Mouse (Mus musculus): ENCODE measurements around the gene Pbrm1.

Gene Pbrm1

DNA sequence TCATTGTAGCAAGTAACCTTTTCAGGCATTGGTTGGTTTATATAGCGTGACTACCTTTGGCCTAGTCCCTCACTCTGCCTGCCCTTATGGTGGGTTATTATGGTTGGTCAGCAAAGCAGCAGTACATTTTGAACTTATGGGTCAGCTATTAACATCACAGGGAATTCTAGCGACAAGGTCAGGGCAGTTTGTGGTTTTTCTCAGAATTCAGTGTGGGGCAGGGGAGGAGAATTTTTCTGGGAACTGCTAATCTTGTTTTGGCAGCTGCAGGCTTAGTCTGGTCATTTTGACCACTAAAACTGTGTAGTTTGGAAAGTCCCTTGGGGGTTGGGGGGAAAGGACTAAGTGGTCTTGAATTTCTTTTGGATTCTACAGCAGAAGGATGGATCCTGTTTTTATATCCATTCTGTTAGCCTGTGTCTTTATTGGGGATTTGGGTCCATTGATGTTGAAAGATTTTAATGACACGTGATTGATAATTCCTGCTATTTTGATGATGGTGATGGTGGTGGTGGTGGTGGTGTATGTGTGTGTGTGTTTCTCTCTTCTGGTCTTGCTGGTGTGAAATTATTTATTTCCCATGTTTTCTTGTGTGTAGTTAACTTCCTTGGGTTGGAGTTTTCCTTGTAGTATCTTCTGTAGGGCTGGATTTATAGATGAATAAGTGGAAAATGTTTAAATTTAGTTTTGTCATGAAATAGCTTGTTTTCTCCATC is 60.5 kb downstream of the Pbrm1 start:
- DNase-seq (ENCODE audit: extremely low read depth, low read depth), result no peak

DNA sequence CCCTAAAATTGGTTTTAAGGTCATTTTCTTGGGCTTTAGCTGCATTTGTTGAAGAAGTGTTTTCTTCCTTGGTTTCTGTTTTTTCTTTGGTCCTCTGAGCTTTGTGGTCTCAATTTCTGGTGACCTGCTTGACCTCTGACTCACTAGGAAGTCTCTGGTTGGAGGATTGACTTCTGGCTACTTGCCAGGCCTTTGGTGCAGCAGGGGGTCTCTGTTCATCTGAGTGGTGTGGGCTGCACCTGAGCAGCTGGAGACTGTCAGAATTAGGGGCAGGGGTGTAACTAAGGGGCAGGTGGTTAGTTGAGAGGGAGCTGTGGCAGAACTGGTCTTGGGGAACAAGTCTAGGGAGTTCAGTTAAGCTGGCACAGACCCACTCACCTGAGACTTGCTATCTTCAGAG is 62.2 kb downstream of the Pbrm1 start:
- DNase-seq (ENCODE audit: extremely low read depth, low read depth), result no peak

DNA sequence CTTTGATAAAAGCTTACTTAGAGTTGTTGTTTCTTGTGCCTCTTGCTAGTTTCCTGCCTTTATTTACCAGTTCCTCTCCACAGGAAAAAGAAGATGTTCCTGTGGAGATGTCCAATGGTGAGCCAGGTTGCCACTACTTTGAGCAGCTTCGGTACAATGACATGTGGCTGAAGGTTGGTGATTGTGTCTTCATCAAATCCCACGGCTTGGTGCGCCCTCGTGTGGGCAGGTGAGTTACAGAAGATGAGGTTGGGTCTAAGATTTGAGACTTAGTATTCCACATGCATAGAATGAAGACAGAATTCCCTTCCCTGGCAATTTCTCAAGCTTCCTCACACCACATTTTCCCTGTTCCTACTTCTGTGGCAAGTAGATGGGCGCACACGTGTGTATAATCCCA is 68.5 kb downstream of the Pbrm1 start:
- no peak for DNase-seq (ENCODE audit: extremely low read depth, low read depth)

DNA sequence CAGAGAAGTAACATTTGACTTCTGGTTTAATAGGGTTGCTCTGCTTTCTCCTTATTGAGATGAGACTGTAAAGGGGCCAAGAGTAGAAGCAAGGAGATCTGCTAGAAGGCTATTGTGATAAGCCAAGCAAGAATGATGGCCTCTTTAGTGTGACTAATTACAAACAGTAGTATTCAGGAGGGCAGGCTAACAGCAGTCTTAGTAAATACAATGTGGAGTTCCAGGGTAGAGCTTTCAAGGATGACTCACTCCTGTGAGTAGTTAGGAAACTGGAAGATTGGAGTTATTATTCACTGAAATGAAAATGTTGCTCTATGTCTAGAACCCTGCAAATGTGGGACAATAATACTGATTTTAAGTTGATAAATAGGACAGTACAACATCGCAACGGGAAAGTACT is 69.6 kb downstream of the Pbrm1 start:
- DNase-seq (ENCODE audit: extremely low read depth, low read depth), result no peak

DNA sequence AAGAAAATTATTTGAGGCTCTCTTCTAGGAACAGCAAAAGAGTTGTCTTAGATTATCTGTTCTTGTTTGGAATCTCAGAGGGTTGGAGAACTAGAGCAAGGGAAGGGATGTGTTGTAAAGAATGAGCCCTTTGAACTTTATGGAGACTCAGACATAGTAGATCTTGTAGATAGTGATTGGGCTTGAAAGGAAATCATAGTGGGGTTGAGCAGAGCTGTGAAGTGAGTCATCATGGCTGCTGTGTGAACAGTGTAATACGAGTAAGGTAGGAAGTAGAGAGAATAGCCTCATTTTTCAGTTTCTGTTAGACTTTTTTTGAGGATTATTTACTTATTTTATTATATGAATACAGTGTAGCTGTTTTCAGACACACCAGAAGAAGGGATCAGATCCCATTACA is 71.0 kb downstream of the Pbrm1 start:
- DNase-seq (ENCODE audit: extremely low read depth, low read depth), result no peak

DNA sequence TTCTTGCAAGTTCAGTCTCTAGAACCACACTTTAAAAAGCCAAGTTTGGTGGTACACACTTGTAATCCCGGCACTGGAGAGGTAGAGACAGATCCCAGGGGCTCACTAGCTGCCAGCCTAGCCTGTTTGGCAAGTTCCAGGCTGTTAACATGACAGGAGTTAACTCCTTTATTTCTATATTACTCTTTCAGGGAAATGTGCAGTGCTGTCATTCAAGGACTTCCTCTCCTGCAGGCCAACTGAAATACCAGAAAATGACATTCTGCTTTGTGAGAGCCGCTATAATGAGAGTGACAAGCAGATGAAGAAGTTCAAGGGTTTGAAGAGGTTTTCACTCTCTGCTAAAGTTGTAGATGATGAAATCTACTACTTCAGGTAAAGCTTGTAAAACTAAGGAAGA is 86.2 kb downstream of the Pbrm1 start:
- no peak for DNase-seq (ENCODE audit: extremely low read depth, low read depth)

DNA sequence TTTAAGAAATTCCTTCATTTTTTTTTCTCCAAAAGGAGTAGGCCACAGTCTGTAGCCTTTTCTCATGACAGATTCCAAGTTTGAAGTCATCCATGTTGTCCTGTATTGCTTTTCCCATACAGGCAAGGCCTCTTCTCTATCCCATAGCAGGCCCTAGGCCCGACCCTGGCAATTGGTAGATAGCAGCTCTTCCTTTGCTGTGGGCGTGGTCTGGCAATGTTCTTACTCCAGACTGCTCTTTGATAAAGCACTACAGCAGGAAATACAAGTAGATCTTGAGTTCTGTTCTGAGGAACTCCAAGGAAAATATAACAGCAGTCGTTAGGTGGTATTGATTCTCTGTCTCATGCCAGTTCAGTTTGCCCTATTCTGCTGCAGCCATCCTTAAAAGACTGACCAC is 91.7 kb downstream of the Pbrm1 start:
- DNase-seq (ENCODE audit: extremely low read depth, low read depth), result peak; percentile 69

DNA sequence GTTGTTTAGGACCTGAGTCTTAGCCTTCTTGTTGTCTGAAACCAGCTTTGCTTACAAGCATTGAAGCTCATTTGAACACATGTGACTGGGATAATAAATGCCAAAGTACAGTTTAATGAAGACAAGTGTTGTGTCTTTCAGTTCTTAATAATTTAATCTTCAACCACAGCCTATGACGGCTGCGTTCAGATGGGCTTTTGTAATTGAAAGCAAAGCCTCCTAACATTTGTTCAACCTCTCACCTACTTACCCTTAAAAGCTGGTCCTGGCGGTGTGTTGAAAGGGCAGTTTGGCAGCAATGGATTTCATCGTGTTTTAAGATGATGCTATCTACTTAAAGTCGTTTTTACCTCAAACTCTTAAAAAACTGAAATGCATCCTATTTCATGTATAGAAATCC is 93.2 kb downstream of the Pbrm1 start:
- DNase-seq (ENCODE audit: extremely low read depth, low read depth), result no peak

DNA sequence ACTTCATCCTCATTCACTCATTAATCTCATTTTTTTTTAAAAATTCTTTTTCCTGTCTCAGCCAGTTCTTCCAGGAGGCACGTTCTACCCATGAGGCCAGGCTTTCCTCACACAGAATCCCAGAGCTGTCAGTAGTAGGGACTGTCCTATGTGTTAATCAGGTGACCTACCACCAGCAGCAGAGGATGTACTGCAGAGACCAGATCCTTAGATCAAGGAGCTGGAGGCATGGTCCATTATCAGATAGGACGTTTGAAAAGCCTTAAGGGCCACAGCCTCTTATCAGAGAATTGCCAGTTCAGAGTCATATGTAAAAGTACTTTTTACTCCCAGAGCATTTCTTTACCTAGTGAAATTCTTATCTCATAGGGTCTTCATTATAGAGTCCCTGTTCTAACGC is 95.1 kb downstream of the Pbrm1 start:
- no peak for DNase-seq (ENCODE audit: extremely low read depth, low read depth)

DNA sequence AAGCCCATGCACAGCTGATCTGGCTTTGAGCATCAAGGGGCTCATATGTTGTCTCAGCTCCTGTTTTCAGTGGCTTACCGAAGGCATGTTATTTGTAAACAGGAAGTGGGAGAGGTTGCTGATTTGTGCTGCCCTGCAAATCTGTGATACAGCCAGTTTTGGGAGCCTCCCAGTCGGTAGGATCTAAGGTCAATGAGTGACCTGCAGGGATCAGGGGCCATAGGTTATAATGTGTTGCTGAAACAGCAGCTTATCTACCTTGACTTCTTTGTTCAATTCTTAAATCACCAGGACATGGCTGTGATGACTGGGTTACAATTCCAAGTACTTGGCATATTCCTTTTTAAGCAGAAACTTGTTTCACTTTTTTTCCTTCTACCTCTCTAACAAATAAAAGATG is 96.6 kb downstream of the Pbrm1 start:
- DNase-seq (ENCODE audit: extremely low read depth, low read depth), result no peak

DNA sequence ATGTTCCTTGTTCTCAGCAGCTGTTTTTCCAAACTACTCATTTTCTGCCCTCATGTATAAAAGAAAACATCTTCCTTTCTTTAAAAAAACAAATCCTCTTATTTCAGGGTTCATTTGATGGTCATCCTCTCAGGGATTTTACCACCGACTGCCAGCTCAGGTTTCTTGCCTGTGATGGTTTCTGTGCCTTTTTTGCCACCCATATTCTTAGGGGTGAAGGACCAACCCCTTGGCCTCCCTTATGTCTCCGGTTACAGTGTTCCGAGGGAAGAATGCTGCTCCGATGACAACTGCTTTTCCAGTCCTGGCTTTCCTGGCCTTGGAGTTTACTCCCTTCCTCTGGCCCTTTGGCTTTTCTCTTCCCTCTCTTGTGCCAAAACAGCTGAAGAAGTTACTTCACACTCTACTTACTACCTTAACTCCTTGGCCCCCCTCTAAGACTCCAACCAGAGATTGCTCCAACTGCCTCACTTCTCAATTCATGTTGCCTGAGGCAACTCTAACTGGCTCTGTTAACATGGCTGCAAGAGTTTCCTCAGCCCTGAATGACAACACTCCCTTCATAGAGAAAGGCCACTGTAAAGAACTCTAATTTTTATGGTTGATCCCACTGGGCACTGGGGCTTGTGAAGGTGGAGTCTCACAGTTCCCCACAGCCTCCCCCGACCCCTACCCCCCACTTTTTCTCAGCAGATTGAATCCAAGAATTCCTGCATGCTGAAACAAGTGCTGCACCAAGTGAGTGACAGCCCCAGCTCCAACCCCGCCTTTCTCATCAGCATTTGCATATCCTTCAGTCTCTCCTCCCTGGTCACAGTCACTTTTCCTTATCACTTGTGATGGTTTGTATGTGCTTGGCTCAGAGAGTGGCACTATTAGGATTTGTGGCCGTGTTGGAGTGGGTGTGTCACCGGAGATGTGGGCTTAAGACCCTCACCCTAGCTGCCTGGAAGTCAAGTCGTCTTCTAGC is 106.5 kb downstream of the Pbrm1 start:
- DNase-seq (ENCODE audit: extremely low read depth, low read depth), result no peak

DNA sequence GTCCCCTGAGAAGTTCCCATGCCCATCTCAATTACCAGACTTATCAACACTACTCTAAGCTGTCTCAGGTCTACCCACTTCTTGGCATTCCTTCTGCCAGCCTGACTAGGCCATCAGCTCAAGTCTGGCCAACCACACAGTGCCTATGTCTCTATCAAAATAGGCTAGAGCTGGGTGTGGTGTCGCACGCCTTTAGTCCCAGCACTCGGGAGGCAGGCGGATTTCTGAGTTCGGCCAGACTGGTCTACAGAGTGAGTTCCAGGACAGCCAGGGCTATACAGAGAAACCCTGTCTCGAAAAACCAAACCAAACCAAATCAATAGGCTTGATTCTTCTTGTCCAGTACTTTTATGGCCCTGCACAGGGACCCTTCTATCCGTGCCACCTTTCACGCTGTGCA is 107.9 kb downstream of the Pbrm1 start:
- no peak for DNase-seq (ENCODE audit: extremely low read depth, low read depth)

DNA sequence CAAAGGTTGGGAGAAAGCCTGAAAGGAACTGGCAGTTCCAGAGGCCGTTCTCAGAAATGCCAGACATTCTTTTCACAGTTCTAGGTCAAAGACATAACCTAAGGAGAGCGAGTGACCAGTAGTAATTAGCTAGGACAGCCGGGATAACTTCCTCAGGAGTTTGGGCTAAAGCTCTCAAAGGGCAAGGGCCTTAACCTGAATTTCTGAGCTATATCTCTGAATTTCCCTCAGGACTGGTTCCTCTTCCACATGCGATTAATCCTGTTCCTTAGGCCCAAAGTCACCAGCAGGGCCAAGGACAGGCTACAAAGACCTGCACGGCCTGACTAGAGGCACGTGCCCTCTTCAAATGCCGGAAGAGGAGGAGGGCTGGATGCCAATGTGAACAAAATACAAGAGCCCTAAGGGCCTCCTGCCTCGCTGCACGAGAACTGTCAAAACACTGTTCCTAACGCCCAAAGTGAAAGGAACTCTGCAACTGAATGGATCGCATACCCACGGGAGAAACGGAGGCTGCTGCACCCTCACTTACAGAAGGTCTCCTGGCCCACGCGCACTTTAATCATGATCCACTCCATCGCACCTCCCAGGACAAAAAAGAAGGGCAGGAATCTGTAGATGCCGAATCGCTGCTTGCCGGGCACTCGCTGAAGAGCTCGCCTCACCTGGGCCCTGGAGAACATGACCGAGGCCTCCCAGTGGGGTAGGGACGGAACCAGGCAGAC is 109.3 kb downstream of the Pbrm1 start:
- peak; percentile 52 for DNase-seq (ENCODE audit: extremely low read depth, low read depth)

DNA sequence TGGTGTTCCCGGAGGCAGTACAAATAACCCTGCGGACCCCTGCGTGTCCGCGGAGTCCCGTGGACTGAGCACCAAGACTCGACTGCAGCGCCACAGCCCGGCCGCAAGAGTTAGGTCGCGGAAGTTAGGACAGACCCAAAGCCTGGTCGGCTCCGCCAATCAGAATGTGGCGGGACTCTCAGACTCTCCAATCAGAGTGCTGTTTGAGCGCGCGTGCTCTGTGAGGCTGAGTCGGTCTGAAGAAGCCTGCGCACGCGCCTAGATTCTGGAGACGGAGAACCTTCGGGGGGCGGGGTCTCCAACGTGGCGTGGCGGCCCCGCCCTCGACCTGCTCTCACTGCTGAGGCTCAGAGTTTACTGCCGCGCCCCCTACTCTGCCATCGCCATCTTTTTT is 109.9 kb downstream of the Pbrm1 start, which contains the start of gene Smim4:
Gene Smim4, minus strand, starts transcription at position 131 of the 394 bp plus-strand sequence.
- DNase-seq (ENCODE audit: extremely low read depth, low read depth), result peak; percentile 96

DNA sequence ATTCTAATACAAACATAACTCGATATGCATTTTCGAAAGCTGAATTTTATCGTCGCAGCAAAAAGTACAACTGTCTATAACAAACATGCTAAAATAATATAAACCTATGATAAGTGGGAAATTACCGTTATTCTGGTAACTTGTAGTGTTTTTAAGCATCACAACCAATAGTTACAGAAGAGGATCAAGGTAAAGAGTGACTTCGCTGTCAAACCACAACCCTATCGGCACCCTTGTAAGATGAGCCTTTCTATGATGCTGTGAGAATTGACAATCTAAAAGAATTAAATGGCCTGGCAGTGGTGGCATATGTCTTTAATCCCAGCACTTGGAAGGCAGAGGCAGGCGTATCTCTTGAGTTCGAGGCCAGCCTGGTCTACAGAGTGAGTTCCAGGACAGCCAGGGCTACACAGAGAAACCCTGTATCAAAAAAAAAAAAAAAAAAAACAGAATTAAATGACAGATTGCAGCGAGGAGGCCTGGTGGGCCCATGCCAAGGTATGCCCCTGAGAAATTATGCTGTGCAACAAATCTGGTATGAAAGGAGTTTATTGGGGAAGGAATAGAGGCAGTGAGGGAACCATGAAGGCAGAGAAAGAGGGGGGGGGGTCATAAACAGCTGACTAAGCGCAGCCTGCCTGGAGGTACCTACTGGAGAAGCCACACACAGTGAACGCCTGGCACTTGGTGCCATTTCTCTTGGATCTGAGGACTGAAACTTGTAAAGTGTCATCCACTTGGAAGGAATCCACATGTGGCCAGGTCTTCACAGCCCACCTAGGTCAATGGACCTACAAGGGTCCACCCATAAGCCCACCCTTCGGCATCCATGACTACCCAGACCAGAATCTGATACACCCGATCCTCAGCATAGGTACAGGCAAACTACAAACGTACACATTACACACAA is 110.6 kb downstream of the Pbrm1 start:
- DNase-seq (ENCODE audit: extremely low read depth, low read depth), result no peak

DNA sequence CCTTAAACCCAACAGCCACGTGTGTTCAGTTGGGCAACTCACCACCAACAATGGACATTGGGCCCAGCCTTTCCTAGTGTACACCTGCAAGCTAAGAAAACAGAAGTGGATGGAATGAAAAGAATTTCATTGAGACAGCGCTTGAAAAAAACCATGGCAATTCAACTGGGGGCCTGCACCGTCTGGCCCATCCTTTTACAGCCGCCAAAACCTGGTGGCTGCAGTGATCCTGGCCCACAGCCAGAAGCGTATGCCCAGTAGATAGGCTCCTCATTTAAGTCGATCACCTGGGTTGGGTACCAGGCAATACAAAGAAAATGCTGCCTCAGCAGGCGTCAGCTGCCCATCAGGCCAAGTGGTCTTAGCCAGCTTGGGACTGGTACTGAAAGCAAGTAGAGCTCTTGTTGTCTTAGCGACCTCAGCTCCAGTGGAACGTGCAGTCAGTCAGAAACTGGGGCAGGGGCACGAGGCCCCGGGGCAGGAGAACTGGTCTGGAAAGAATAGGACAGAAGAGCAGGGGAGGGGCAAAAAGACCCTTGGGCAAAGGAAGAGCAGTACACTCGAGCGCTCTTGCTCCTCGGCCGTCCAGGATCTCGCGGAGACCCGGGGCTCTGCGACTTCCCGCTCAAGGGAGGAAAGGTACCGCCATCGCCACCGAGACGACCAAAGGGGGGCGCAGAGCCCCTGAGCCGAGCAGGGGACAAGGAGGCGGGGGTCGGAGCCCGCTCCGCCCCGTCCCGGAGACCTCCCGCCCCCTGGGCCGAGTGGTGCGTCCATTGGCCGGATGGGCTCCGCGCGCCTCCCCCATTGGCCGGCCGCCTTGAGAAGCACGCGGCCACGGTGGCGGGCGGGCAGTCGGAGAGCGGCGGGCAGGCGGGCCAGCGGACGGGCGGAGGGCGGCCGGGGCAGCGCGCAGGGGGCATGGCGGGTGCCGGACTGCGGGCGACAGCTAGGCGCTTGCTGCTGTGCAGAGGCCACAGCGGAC is 111.6 kb downstream of the Pbrm1 start, which contains the start of gene Nt5dc2:
Gene Nt5dc2, plus strand, starts transcription at position 818 of the 985 bp plus-strand sequence.
- DNase-seq (ENCODE audit: extremely low read depth, low read depth), result peak; percentile 33

DNA sequence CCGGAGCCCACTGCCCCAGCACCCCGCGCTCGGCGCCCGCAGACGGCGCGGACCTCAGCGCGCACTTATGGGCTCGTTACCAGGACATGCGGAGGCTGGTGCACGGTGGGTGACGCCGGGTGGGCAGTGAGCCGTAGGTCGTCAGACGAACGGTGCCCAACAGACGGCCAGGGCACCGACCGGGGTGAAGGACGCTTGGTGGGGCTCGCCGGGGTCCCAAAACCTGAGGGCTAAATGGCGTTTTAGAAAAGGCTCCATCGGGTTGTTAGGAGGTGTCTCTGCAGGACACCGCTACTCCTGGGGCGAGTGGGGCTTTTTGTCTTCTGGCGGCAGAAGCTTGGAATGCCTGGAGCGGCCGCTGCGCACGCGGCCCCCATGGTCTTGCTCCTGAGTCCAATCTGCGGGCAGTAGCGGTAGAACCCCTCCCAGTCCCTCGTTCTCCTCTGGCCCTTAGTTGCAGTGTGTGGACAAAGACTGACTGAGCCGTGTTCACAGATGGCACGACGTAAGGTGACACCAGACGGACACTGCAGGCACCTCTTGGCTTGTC is 112.4 kb downstream of the Pbrm1 start:
- no peak for DNase-seq (ENCODE audit: extremely low read depth, low read depth)

DNA sequence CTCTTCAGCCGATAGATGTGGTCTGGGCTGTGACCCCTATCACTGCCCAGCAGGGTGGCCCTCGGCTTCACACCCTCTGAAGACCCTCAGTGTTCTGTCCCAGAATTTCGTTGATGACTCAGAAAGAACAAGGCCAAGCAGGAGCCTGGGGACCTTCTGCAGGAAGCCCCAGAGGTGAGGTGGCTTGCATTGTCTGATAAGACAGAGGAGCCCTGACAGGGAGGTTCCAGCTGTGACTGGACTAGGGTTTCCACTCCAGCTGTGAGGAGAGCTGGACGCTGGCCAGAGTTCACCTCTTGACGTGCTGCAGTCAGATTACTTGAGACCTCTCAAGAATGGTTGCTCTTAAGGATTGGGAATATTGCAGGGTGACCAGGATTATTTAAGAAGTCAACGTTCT is 113.1 kb downstream of the Pbrm1 start:
- peak; percentile 51 for DNase-seq (ENCODE audit: extremely low read depth, low read depth)

DNA sequence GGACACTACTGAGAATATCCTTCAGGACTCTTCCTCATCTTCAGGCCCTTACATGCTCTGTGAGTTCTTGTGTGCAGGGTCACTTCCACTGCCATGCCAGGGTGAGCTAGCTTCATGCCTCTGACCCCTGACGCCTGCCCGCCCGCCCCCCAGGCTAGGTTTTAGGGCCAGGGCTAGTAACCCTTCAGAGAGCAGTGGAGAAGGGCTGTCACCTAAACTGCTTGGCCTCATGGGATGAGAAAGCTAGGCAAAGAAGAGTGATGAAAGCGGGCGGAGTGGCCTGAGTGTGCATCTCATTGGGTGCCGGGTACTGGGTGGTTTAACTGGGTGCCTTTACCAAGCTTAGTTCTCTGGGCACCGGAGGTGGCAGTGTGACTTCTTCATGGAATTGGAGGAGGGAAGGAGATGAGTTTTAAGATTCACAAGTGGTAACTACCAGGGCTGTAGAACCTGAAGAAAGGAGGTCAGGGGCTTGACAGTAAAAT is 113.6 kb downstream of the Pbrm1 start:
- no peak for DNase-seq (ENCODE audit: extremely low read depth, low read depth)
